ENCODE assay signal across 9 mouse cellular contexts in the genomic region with DNA sequence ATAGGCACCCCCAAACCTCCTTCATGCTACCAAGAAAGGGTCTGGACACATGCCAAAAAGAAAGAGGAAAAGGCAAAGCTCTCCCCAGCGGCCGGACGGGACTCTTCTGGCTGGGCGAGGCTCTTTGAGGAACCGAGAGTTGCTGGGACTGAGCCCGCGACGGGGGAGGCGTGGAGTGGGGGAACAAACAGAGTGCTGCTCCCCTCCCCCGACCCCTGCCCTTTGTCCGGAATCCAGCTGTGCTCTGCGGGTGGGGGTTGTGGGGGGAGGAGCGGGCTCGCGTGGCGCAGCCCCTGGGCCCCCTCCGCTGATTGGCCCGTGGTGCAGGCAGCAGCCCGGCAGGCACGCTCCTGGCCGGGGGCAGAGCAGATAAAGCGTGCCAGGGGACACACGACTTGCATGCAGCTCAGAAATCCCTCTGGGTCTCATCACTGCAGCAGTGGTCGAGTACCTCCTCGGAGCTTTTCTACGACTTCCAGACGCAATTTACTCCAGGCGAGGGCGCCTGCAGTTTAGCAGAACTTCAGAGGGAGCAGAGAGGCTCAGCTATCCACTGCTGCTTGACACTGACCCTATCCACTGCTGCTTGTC. TPM values are rescaled to one million over a fixed set of nuclear protein-coding genes. Genes with fewer than 3 reads are reported as not detected.
DNase-seq lines count a peak whose midpoint lies in the region; ATAC-seq and TF ChIP-seq lines count a peak whose summit lies in the region.
"Had no signal": no experiment of that assay in that cellular context is flagged by ENCODE, and none has a peak within 500 bp of the region (broad histone marks: within the 10 kb centered on the region; RNA-seq: fewer than 3 reads in every experiment).

Neurog3 (plus strand) TSS at position 400 of the 591 bp plus-strand sequence.

- peaks cover 100% of the 10 kb centered on the region for H3K27me3 ChIP-seq in heart, embryonic 14.5 days (ENCODE audit: control insufficient read depth, insufficient read depth, low read length)
- peaks cover 100% of the 10 kb centered on the region for H3K27me3 ChIP-seq in embryonic facial prominence, embryonic 13.5 days
- H3K27me3 ChIP-seq in intestine, embryonic 16.5 days (replicated peaks; ENCODE audit: control insufficient read depth, insufficient read depth, low read length) = peaks cover 84% of the 10 kb centered on the region
- peaks cover 94% of the 10 kb centered on the region for H3K27me3 ChIP-seq in midbrain, postnatal 0 days (ENCODE audit: insufficient read depth, low read length)

- WGBS in heart, embryonic 14.5 days = 1% methylated on average over 29 of the region's 29 CpGs
- WGBS in embryonic facial prominence, embryonic 13.5 days = under 1% methylated on average over 27 of the region's 29 CpGs
- WGBS in intestine, embryonic 16.5 days = 0% methylated on average over 29 of the region's 29 CpGs
- under 1% methylated on average over 27 of the region's 29 CpGs for WGBS in midbrain, postnatal 0 days

- no peak; the same call in 1 of the 2 replicates for TF ChIP-seq CTCF in midbrain, postnatal 0 days (IDR thresholded peaks at IDR 0.05)

- H3K4me2 ChIP-seq in heart, embryonic 14.5 days (ENCODE audit: low read length) = peak within 1 kb of the TSS; percentile 46
- peak within 1 kb of the TSS; percentile 66 for H3K4me2 ChIP-seq in embryonic facial prominence, embryonic 13.5 days
- H3K4me2 ChIP-seq in intestine, embryonic 16.5 days (ENCODE audit: low read depth, low read length) = peak within 1 kb of the TSS; percentile 44
- H3K4me2 ChIP-seq in midbrain, postnatal 0 days (ENCODE audit: low read depth, low read length, poor library complexity, severe bottlenecking) = peak within 1 kb of the TSS; percentile 34

- no peak for ATAC-seq in heart, embryonic 14.5 days (ENCODE audit: insufficient number of reproducible peaks, insufficient read depth, low FRiP score, low read depth)
- no peak for ATAC-seq in embryonic facial prominence, embryonic 13.5 days (ENCODE audit: insufficient number of reproducible peaks, insufficient read depth, low FRiP score, low TSS enrichment, low read depth)
- ATAC-seq in intestine, embryonic 16.5 days = no peak
- ATAC-seq in midbrain, postnatal 0 days (ENCODE audit: low FRiP score) = no peak

- intact Hi-C loops in heart, postnatal 36 days (cut with DNase I) = no loop called here

- H3K36me3 ChIP-seq in heart, embryonic 14.5 days (ENCODE audit: control insufficient read depth, insufficient read depth, low read length) = no peaks in the 10 kb centered on the region
- H3K36me3 ChIP-seq in embryonic facial prominence, embryonic 13.5 days = no peaks in the 10 kb centered on the region
- no peaks in the 10 kb centered on the region for H3K36me3 ChIP-seq in intestine, embryonic 16.5 days (ENCODE audit: control insufficient read depth, insufficient read depth, low read length)
- no peaks in the 10 kb centered on the region for H3K36me3 ChIP-seq in midbrain, postnatal 0 days (ENCODE audit: insufficient read depth, low read length)

- no peaks in the 10 kb centered on the region; a peak in 1 of 4 replicates for H3K4me1 ChIP-seq in heart, embryonic 14.5 days (ENCODE audit: control insufficient read depth in 2 of 2, insufficient read depth in 2 of 2, low read length in 2 of 2)
- peaks cover 25% of the 10 kb centered on the region for H3K4me1 ChIP-seq in embryonic facial prominence, embryonic 13.5 days
- H3K4me1 ChIP-seq in intestine, embryonic 16.5 days (ENCODE audit: control insufficient read depth, insufficient read depth, low read length) = peaks cover 5% of the 10 kb centered on the region; the same call in 1 of the 2 replicates
- 0 out of 2 replicates have a peak, but pooled peaks cover 3% of the 10 kb centered on the region for H3K4me1 ChIP-seq in midbrain, postnatal 0 days (ENCODE audit: insufficient read depth, low read length)

- peak within 1 kb of the TSS in 1 of 2 experiments; percentile 23; a peak in 2 of 4 replicates for H3K4me3 ChIP-seq in heart, embryonic 14.5 days (ENCODE audit: control insufficient read depth in 1 of 2, insufficient read depth in 1 of 2, low read depth in 1 of 2, low read length in 2 of 2)
- peak within 1 kb of the TSS; percentile 38 for H3K4me3 ChIP-seq in embryonic facial prominence, embryonic 13.5 days
- peak within 1 kb of the TSS; percentile 28 for H3K4me3 ChIP-seq in intestine, embryonic 16.5 days (ENCODE audit: low read length)
- H3K4me3 ChIP-seq in midbrain, postnatal 0 days (ENCODE audit: low read depth, low read length) = peak within 1 kb of the TSS; percentile 15; the same call in 1 of the 2 replicates

- DNase-seq in heart, postnatal 36 days = no peak
- no peak for DNase-seq in midbrain, postnatal 0 days (ENCODE audit: low spot score)
- DNase-seq in c-Kit-positive CD71-positive TER-119-positive erythroid progenitor cells, embryonic 14.5 days (ENCODE audit: low spot score) = no peak
- DNase-seq in ovary, postnatal 14 days (ENCODE audit: low spot score) = no peak
- no peak for DNase-seq in layer of hippocampus, adult 18-20 months (ENCODE audit: low spot score in 2 of 2)

- no peak within 1 kb of the TSS for H3K9ac ChIP-seq in heart, embryonic 14.5 days (ENCODE audit: low read length)
- peak within 1 kb of the TSS; percentile 61; the same call in 1 of the 2 replicates for H3K9ac ChIP-seq in embryonic facial prominence, embryonic 13.5 days
- no peak within 1 kb of the TSS for H3K9ac ChIP-seq in intestine, embryonic 16.5 days (ENCODE audit: low read depth, low read length)
- H3K9ac ChIP-seq in midbrain, postnatal 0 days (replicated peaks; ENCODE audit: low read length, poor library complexity, severe bottlenecking) = no peak within 1 kb of the TSS
- H3K9ac ChIP-seq: liver, embryonic 14.5 days had no signal

- H3K9me3 ChIP-seq in heart, embryonic 14.5 days (ENCODE audit: control insufficient read depth, low read length) = no peaks in the 10 kb centered on the region
- no peaks in the 10 kb centered on the region for H3K9me3 ChIP-seq in embryonic facial prominence, embryonic 13.5 days
- no peaks in the 10 kb centered on the region for H3K9me3 ChIP-seq in intestine, embryonic 16.5 days (ENCODE audit: control insufficient read depth, low read length)
- no peaks in the 10 kb centered on the region for H3K9me3 ChIP-seq in midbrain, postnatal 0 days (ENCODE audit: low read length)

- H3K27ac ChIP-seq in heart, embryonic 14.5 days (replicated peaks in 1 of 2; ENCODE audit: control insufficient read depth in 1 of 2, insufficient read depth in 1 of 2, low read depth in 2 of 2, low read length in 2 of 2) = no peak within 1 kb of the TSS
- H3K27ac ChIP-seq in embryonic facial prominence, embryonic 13.5 days = no peak within 1 kb of the TSS
- no peak within 1 kb of the TSS for H3K27ac ChIP-seq in intestine, embryonic 16.5 days (ENCODE audit: low read length)
- no peak within 1 kb of the TSS for H3K27ac ChIP-seq in midbrain, postnatal 0 days (ENCODE audit: low read depth, low read length)
- H3K27ac ChIP-seq: liver, embryonic 14.5 days had no signal

RNA-seq across cellular contexts. Expression of gene Neurog3, which starts in this region (rescaled TPM):
- polyA plus RNA-seq in heart, embryonic 14.5 days (2014; fragmentation: Nextera tagmentation; extraction: Ambion mirVana) = not detected in 2 replicates
- total RNA-seq in heart, postnatal 36 days (2021) = not detected
- not detected in 2 replicates for polyA plus RNA-seq in embryonic facial prominence, embryonic 13.5 days (2015; fragmentation: Nextera tagmentation; extraction: Ambion mirVana)
- 6.1 and 6.3 TPM in 2 replicates for polyA plus RNA-seq in intestine, embryonic 16.5 days (2015; fragmentation: Nextera tagmentation; extraction: Ambion mirVana)
- total RNA-seq in midbrain, postnatal 0 days (2014; rRNA removed) = not detected in 2 replicates
- not detected in 2 replicates for polyA plus RNA-seq in midbrain, postnatal 0 days (2015; fragmentation: Nextera tagmentation; extraction: Ambion mirVana)
- not detected for total RNA-seq in layer of hippocampus, adult 18-20 months (2021)
